Comparison of ENCODE assay signal across 8 mouse cellular contexts in the genomic region with DNA sequence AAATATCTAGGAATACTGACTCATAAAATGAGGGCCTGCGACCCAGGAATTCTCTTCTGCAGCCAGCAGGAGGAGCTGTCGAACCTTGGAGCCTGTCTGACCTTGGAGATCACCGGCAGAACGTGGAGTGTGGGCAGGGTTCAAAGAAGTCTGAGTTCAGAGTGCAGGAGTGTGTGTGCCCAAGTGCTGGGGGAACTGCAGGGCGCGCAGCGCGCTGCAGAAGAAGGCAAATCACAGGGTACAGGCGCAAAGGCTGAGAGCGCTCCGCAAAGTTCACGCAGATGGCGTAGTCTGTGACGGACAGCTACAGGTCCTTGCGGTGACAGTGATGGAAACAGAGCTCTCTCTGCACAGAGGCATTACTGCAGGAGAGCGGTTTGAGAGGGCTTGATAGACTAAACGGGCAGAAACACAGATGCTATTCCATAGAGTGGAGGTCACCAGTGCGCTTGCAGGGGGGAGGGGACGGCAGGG. TPM values are rescaled to one million over a fixed set of nuclear protein-coding genes. Genes with fewer than 3 reads are reported as not detected.
DNase-seq lines count a peak whose midpoint lies in the region; ATAC-seq lines count a peak whose summit lies in the region.

No protein-coding gene starts in this region.

- H3K9ac ChIP-seq in intestine, embryonic 16.5 days (ENCODE audit: low read depth, low read length) = peak overlapping the region; percentile 64
- H3K9ac ChIP-seq in limb, embryonic 12.5 days (replicated peaks) = peak overlapping the region; percentile 4; the same call in 1 of the 2 replicates
- no peak overlapping the region; the same call in 1 of the 2 replicates for H3K9ac ChIP-seq in midbrain, embryonic 13.5 days (replicated peaks)

- H3K4me3 ChIP-seq in intestine, embryonic 16.5 days (ENCODE audit: low read length) = peak overlapping the region; percentile 45
- peak overlapping the region; percentile 30 for H3K4me3 ChIP-seq in limb, embryonic 12.5 days (replicated peaks)
- peak overlapping the region; percentile 38 for H3K4me3 ChIP-seq in midbrain, embryonic 13.5 days (replicated peaks)

- WGBS in intestine, embryonic 16.5 days = 2% methylated on average over 19 of the region's 19 CpGs
- 1% methylated on average over 19 of the region's 19 CpGs for WGBS in limb, embryonic 12.5 days
- WGBS in midbrain, embryonic 13.5 days = 3% methylated on average over 19 of the region's 19 CpGs

- H3K27me3 ChIP-seq in intestine, embryonic 16.5 days (replicated peaks; ENCODE audit: control insufficient read depth, insufficient read depth, low read length) = no peaks in the 10 kb centered on the region
- H3K27me3 ChIP-seq in limb, embryonic 12.5 days = 0 out of 2 replicates have a peak, but pooled peaks cover 4% of the 10 kb centered on the region
- peaks cover 3% of the 10 kb centered on the region; the same call in 1 of the 2 replicates for H3K27me3 ChIP-seq in midbrain, embryonic 13.5 days

- peak overlapping the region; percentile 79 for H3K4me2 ChIP-seq in intestine, embryonic 16.5 days (ENCODE audit: low read depth, low read length)
- peak overlapping the region; percentile 59 for H3K4me2 ChIP-seq in limb, embryonic 12.5 days
- H3K4me2 ChIP-seq in midbrain, embryonic 13.5 days (replicated peaks) = peak overlapping the region; percentile 63

- H3K4me1 ChIP-seq in intestine, embryonic 16.5 days (ENCODE audit: control insufficient read depth, insufficient read depth, low read length) = peaks cover 7% of the 10 kb centered on the region
- H3K4me1 ChIP-seq in limb, embryonic 12.5 days (replicated peaks) = peaks cover 6% of the 10 kb centered on the region; the same call in 1 of the 2 replicates
- peaks cover 4% of the 10 kb centered on the region for H3K4me1 ChIP-seq in midbrain, embryonic 13.5 days (replicated peaks)

- H3K36me3 ChIP-seq in intestine, embryonic 16.5 days (ENCODE audit: control insufficient read depth, insufficient read depth, low read length) = no peaks in the 10 kb centered on the region
- H3K36me3 ChIP-seq in limb, embryonic 12.5 days = no peaks in the 10 kb centered on the region
- no peaks in the 10 kb centered on the region for H3K36me3 ChIP-seq in midbrain, embryonic 13.5 days

- no peaks in the 10 kb centered on the region for H3K9me3 ChIP-seq in intestine, embryonic 16.5 days (ENCODE audit: control insufficient read depth, low read length)
- H3K9me3 ChIP-seq in limb, embryonic 12.5 days = no peaks in the 10 kb centered on the region
- H3K9me3 ChIP-seq in midbrain, embryonic 13.5 days = no peaks in the 10 kb centered on the region

- DNase-seq in 3134 (ENCODE audit: extremely low read depth, insufficient read length, low spot score) = peak; percentile 48
- peak; percentile 81 for DNase-seq in adrenal gland, adult 8-10 months
- peak; percentile 80 for DNase-seq in embryo, embryonic 11.5 days (ENCODE audit: low read depth, low spot score)
- peak; percentile 60 for DNase-seq in skeletal muscle tissue, adult 2 months (ENCODE audit: low read depth, low spot score)

- ATAC-seq in granulocyte monocyte progenitor cell, adult 5-6 weeks (replicated peaks; ENCODE audit: poor library complexity, severe bottlenecking) = peak; percentile 92
- peak; percentile 64 for ATAC-seq in intestine, embryonic 16.5 days
- ATAC-seq in limb, embryonic 12.5 days (ENCODE audit: insufficient number of reproducible peaks, insufficient read depth, low FRiP score, low TSS enrichment, low read depth) = peak; percentile 71
- ATAC-seq in midbrain, embryonic 13.5 days = peak; percentile 83

- H3K27ac ChIP-seq in intestine, embryonic 16.5 days (ENCODE audit: low read length) = 0 out of 2 replicates have a peak overlapping the region, but pooled peaks have one; percentile 49
- no peak overlapping the region for H3K27ac ChIP-seq in limb, embryonic 12.5 days
- no peak overlapping the region for H3K27ac ChIP-seq in midbrain, embryonic 13.5 days

RNA-seq across cellular contexts. Expression of gene Cox8b, which starts 8.4 kb away (rescaled TPM):
- 100 to 1,000 TPM in 3 of 4 experiments, 10 to 100 TPM in 1; 73.2 to 522 (median 364) TPM for total RNA-seq in adrenal gland, adult 8-10 months (2022)
- total RNA-seq in granulocyte monocyte progenitor cell, adult 5-6 weeks (2014; fragmentation: Nextera tagmentation) = not detected in 2 replicates
- total RNA-seq in granulocyte monocyte progenitor cell, adult 5-6 weeks (2017) = not detected in 2 replicates
- 0.45 and 0.62 TPM in 2 replicates for polyA plus RNA-seq in intestine, embryonic 16.5 days (2015; fragmentation: Nextera tagmentation; extraction: Ambion mirVana)
- polyA plus RNA-seq in limb, embryonic 12.5 days (2016; fragmentation: Nextera tagmentation; extraction: Ambion mirVana) = 1.9 and 2.7 TPM in 2 replicates
- polyA plus RNA-seq in midbrain, embryonic 13.5 days (2015; fragmentation: Nextera tagmentation; extraction: Ambion mirVana) = not detected in 2 replicates

RNA-seq across cellular contexts. Expression of gene Nlrp6, which starts 12.0 kb away (rescaled TPM):
- total RNA-seq in adrenal gland, adult 8-10 months (2022) = 1 to 10 TPM; 1.4 to 4.0 (median 2.9) TPM
- total RNA-seq in granulocyte monocyte progenitor cell, adult 5-6 weeks (2014; fragmentation: Nextera tagmentation) = not detected in 2 replicates
- total RNA-seq in granulocyte monocyte progenitor cell, adult 5-6 weeks (2017) = not detected in 2 replicates
- polyA plus RNA-seq in intestine, embryonic 16.5 days (2015; fragmentation: Nextera tagmentation; extraction: Ambion mirVana) = 71.1 and 80.5 TPM in 2 replicates
- not detected in 2 replicates for polyA plus RNA-seq in limb, embryonic 12.5 days (2016; fragmentation: Nextera tagmentation; extraction: Ambion mirVana)
- 0.17 and 0.18 TPM in 2 replicates for polyA plus RNA-seq in midbrain, embryonic 13.5 days (2015; fragmentation: Nextera tagmentation; extraction: Ambion mirVana)

RNA-seq across cellular contexts. Expression of gene Sirt3, which starts 26.6 kb away (rescaled TPM):
- total RNA-seq in adrenal gland, adult 8-10 months (2022) = 10 to 100 TPM; 33.4 to 48.7 (median 41.0) TPM
- total RNA-seq in granulocyte monocyte progenitor cell, adult 5-6 weeks (2014; fragmentation: Nextera tagmentation) = 66.7 and 71.3 TPM in 2 replicates
- total RNA-seq in granulocyte monocyte progenitor cell, adult 5-6 weeks (2017) = 28.7 and 32.7 TPM in 2 replicates
- polyA plus RNA-seq in intestine, embryonic 16.5 days (2015; fragmentation: Nextera tagmentation; extraction: Ambion mirVana) = 38.6 and 39.2 TPM in 2 replicates
- 28.3 and 29.9 TPM in 2 replicates for polyA plus RNA-seq in limb, embryonic 12.5 days (2016; fragmentation: Nextera tagmentation; extraction: Ambion mirVana)
- 40.7 and 42.1 TPM in 2 replicates for polyA plus RNA-seq in midbrain, embryonic 13.5 days (2015; fragmentation: Nextera tagmentation; extraction: Ambion mirVana)

RNA-seq across cellular contexts. Expression of gene Psmd13, which starts 26.9 kb away (rescaled TPM):
- total RNA-seq in adrenal gland, adult 8-10 months (2022) = 100 to 1,000 TPM; 113 to 125 (median 116) TPM
- 111 and 117 TPM in 2 replicates for total RNA-seq in granulocyte monocyte progenitor cell, adult 5-6 weeks (2014; fragmentation: Nextera tagmentation)
- 229 and 237 TPM in 2 replicates for total RNA-seq in granulocyte monocyte progenitor cell, adult 5-6 weeks (2017)
- 182 and 197 TPM in 2 replicates for polyA plus RNA-seq in intestine, embryonic 16.5 days (2015; fragmentation: Nextera tagmentation; extraction: Ambion mirVana)
- 271 and 302 TPM in 2 replicates for polyA plus RNA-seq in limb, embryonic 12.5 days (2016; fragmentation: Nextera tagmentation; extraction: Ambion mirVana)
- polyA plus RNA-seq in midbrain, embryonic 13.5 days (2015; fragmentation: Nextera tagmentation; extraction: Ambion mirVana) = 287 and 302 TPM in 2 replicates

RNA-seq across cellular contexts. Expression of gene Pgghg, which starts 32.5 kb away (rescaled TPM):
- 10 to 100 TPM; 37.1 to 69.0 (median 52.9) TPM for total RNA-seq in adrenal gland, adult 8-10 months (2022)
- 6.6 and 11.5 TPM in 2 replicates for total RNA-seq in granulocyte monocyte progenitor cell, adult 5-6 weeks (2014; fragmentation: Nextera tagmentation)
- total RNA-seq in granulocyte monocyte progenitor cell, adult 5-6 weeks (2017) = 6.9 and 7.8 TPM in 2 replicates
- 23.4 and 23.6 TPM in 2 replicates for polyA plus RNA-seq in intestine, embryonic 16.5 days (2015; fragmentation: Nextera tagmentation; extraction: Ambion mirVana)
- 18.9 and 21.5 TPM in 2 replicates for polyA plus RNA-seq in limb, embryonic 12.5 days (2016; fragmentation: Nextera tagmentation; extraction: Ambion mirVana)
- polyA plus RNA-seq in midbrain, embryonic 13.5 days (2015; fragmentation: Nextera tagmentation; extraction: Ambion mirVana) = 8.4 and 8.7 TPM in 2 replicates

Comparison
In these comparisons a context has a peak if more than half of its experiments do, and no peak if none do; other contexts are left out.
1. RNA of gene Nlrp6, which starts 12.0 kb away (polyA plus RNA-seq): 71.1 to 80.5 TPM in intestine, embryonic 16.5 days; 0.17 to 0.18 TPM in midbrain, embryonic 13.5 days and not detected in limb, embryonic 12.5 days; every median in the first group is over 10 times any median in the second.
2. Peak in every context shown above with its lines, with median percentiles within 50 percentile points of each other: DNase-seq, ATAC-seq, H3K4me2 ChIP-seq and H3K4me3 ChIP-seq.